Mouse (Mus musculus) erythroid progenitor cell, adult 5-6 weeks (primary cell): Measurements from ENCODE around the gene Actr1a. TPM values are rescaled to one million over a fixed set of nuclear protein-coding genes. Genes with fewer than 3 reads are reported as not detected.
A peak's percentile ranks its signal among the peaks of the same experiment; 100 is the strongest.

Experiments used
- ATAC-seq: replicated peaks from 2 replicates; pipeline ENCODE4 v1.8.0; 2016; ENCODE audit warnings: moderate number of reproducible peaks, mild to moderate bottlenecking, moderate TSS enrichment, inconsistent platforms; ENCODE audit not compliant: poor library complexity, low FRiP score, severe bottlenecking
- total RNA-seq, 2 experiments: library from RNA; stranded (forward) in 1 of 2; stranded (reverse) in 1 of 2; fragments of 150-400 nt in 1 of 2; fragments of 186-747, 209-891 nt in 1 of 2; gene quantifications; 2 replicates each; pipeline versions ENCODE4 v1.2.3 to v1.2.4; 2015 to 2017; ENCODE audit warnings: low replicate concordance in 2 of 2

The Actr1a gene
- total RNA-seq, 2 experiments from 2014 or later: 75.0 to 82.9 TPM

- ATAC-seq: peak; percentile 27; the same call in 1 of the 2 replicates
These were observed 37.9 kb downstream of the Actr1a start for GRCm38 (mm10) chr19:46357344-46358280.

DNA sequence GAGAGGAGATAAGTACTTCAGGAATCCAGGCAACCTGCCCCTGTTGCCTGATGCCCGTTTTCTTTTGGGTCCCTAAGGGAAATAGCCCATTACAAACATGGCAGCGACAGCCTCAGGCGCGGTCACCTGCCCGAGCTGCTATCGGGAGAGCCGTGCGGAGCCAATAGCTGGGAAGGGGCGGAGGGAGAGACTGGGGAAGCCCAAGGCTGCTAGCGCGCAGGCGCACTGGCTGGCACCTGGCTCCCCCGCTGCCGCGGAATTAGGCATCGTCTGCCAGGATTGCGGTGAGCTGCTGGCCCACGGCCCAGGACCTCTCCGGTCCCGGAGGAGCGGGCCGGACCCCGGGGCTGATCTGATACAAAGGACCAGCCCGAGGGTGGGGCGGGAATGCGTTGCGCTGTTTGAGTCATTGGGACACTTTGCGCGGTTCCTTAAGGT is 38.8 kb downstream of the Actr1a start:
- ATAC-seq: peak; percentile 78

- no peak for ATAC-seq
These were observed 45.2 kb downstream of the Actr1a start, which contains the start of gene 2310034G01Rik for GRCm38 (mm10) chr19:46350168-46350932. Gene 2310034G01Rik (minus strand): TSS chr19:46350302.

GRCm38 (mm10) chr19:46349550-46349949 is 46.0 kb downstream of the Actr1a start:
- no peak for ATAC-seq

DNA sequence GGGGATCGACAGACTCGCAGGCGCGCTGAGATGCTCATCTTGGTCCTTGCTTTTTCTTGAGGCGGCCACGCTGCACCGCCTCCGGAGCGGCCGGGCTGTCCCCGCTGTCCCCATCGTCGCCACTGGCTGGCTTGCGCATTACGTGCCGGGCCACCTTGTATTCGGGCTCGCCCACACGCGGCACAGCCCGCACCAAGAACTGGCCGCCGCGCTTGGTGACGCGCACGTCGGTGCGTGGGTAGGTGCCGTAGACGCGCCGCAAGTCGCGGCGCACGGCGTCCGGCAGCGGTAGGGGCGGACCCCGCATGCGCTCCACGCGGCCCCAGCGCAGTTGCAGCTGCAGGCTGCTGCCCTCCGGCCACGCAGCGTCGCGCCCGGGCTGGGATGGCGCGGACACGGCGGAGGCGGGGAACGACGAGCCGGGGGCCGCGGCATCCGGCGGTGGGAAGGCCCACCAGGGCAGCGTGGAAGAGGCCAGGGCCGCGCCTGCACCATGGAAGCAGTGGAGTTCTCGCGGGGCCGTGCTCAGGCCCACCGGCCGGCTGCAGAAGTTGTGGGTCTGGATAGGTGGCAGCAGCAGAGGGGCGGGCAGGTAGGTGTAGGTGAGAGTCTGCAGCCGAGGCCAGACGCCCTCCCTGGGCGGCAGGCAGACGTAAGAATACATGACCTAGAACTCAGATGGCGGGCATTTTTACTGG is 46.6 kb downstream of the Actr1a start:
- ATAC-seq: peak; percentile 65; the same call in 1 of the 2 replicates

- ATAC-seq: no peak
These were observed 47.4 kb downstream of the Actr1a start for GRCm38 (mm10) chr19:46347936-46348668.

DNA sequence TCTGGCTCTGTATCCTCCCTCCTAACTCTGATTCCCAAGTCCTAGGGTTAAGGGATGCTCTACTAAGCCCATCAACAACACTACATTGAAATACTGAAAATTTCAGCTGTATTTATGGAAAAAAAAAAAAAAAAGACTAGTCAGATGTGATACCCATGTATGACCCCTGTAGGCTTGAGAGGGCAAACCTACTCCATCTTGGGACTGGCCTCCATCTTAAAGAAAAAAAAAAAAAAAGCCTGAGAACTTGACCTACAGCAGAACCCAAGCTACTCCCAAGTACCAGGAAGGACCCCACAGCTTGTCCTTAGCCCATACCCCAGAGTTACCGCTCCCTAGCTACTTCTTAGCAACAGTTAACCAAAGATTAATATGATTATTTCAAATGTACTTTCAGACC is 48.4 kb downstream of the Actr1a start:
- ATAC-seq: no peak

DNA sequence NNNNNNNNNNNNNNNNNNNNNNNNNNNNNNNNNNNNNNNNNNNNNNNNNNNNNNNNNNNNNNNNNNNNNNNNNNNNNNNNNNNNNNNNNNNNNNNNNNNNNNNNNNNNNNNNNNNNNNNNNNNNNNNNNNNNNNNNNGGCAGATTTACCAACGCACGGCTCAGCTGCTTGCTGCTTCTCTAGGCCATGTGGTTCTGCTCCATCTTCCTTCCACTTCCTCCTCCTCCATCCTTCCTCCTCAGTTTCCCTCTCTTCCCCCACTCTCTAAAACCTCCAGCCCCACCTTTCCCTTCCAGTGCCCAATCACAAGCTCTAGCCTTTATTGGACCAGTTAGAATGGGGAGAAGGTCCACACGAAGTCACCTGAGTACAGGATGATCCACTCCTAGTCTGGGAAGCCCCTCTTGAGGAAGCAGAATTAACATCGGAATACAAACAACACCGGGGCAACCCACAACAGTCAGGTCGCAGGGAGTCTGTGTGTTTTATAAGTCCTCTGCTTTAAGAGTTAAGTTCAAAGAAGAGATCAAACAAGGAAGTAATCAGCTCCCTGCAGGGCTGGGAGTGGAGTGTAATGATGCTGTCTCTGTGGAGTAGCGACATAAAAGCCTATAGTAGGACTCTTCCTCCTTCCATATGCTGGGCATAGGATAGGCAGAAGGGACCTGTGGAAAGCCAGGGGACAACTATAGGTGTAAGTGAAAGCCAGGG is 50.7 kb downstream of the Actr1a start:
- ATAC-seq: no peak

- ATAC-seq: no peak
These were observed 56.1 kb downstream of the Actr1a start for GRCm38 (mm10) chr19:46339287-46339971.

DNA sequence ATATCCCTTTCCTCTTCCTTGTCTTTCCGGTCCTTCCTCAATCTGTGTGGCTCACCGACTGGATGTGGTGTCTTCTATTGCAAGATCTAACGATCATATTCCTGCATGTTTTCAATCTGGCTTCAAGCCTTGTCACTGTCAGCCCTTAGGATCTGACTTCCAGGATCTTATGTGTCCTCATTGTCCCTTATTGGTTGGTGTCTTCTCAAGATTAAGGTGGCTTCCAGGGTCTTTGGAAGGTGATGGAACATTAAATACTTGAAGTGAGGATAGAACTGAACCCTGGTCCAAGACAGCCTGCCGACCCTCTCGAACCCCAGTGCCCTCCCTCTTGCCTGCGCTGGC is 56.6 kb downstream of the Actr1a start:
- ATAC-seq: peak; percentile 41

DNA sequence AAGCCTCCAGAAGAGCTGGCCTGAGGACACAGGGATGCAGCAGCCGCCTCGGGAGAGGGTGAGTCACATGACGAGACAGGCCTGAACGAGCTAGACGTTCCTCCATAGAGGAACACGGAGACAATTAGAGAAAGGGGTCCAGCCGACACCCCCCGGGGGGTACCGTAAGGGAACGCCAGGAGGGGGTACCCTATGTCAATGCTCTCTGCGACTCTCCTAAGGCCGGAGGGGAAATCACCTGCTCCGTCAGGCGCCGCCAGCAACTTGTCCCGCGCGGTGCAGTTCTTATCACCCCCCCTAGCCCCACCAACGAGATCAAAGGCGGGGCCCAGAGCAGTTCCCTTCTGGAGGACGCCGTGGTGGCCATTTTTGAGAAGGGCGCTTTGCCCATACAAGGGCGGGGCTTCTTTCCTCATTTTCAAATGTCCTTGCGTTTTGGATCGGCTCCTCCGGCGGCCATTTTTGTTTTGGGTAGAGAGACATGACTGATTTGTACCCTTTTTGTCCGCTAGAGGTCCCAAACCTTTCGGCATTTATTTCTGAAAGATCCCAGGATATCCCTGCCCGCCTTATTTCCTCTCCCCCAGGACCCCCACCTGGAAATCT is 57.1 kb downstream of the Actr1a start, which contains the start of gene Cuedc2:
Gene Cuedc2, minus strand, starts transcription at position 372 of the 606 bp plus-strand sequence.
- ATAC-seq: peak; percentile 91

- ATAC-seq: no peak
These were observed 57.7 kb downstream of the Actr1a start for GRCm38 (mm10) chr19:46337719-46338330.

DNA sequence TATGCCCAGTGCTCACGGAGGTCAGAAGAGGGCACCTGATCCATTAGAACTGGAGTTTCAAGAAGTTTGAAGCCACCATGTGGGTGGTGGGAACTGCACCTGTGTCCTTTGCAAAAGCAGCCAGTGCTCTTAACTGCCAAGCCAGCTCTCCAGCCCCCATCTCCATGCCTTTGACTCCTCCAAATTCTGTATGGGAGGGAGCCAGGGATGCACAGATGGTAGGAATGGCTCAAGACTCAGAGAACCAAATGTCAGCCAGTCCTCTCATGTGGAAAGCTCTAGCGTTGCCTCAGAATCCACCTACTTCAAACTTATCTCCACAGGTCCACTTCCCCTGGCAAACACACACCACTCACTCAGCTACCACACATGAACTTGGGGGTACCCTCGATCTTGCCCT is 61.6 kb downstream of the Actr1a start:
- no peak for ATAC-seq

- ATAC-seq: no peak
These were observed 62.7 kb downstream of the Actr1a start for GRCm38 (mm10) chr19:46332721-46333339.

DNA sequence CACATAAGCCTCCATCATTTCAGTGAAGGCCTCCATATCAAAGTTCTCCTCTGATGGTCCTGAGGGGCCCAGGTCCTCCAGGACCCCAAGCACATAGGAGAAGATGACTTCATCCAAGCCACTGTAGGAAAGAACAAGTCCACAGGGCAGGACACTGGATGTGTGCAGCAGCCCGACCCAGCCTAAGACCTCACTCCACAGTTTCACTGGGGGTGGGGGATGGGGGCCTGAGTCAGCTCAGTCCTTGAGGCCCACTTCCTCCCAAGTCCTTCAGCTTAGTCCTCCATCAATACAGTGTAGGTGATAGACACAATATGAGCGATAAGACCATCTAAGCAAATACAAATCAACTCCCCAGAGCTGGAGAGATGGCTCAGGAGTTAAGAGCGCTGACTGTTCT is 63.6 kb downstream of the Actr1a start:
- ATAC-seq: no peak

DNA sequence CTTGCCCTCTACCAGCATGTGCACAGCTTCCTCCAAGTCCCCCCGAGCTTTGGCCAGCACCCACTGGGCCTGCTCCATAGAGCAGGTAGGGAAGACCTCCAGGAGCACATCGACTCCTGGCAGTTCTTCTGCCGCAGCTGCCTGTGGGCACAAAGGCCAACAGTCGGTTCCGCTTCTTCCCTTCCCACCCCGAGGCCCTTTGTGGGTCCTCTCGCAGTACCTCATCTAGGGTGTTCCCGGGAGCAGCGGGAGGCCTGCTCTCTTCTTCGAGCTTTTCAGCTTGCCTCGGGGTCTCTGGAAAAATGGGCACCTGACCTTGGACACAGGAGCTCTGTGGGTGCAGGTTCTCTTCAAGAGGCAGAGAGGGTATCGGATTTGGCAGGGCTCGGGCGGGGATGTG is 64.2 kb downstream of the Actr1a start:
- ATAC-seq: no peak

DNA sequence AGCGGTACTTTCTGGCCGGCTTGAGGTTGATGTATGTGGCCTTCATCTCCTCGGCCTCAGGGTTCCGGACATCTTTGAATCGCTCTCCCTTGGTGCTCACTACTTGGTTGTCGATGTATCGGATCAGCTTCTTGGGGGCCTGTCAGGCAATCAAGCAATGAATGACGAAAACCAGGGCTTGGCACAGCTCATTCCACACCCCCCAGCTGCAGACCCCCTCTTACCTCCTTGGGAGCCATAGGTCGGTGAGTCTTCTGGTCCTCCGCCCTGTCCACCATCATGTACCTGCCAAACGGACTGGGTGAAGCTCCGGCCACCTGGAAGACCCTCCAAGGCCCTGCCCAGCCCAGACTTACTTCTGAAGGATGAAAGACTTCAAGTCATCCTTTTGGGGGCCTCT is 64.9 kb downstream of the Actr1a start:
- ATAC-seq: no peak
